Mouse (Mus musculus) heart, postnatal 0 days (tissue): Measurements from ENCODE around the gene Fam120a. TPM values are rescaled to one million over a fixed set of nuclear protein-coding genes. Genes with fewer than 3 reads are reported as not detected.

Experiments used
- ATAC-seq: fragments of 200-750 bp; cut with Nextera tagmentation; 2 replicates; pipeline ENCODE4 v1.8.0; 2017; ENCODE audit warnings: low read depth, moderate number of reproducible peaks, moderate library complexity; ENCODE audit not compliant: insufficient read depth
- DNase-seq: peaks from one replicate; pipeline ENCODE4 v3.0.0-alpha.2; 2016; ENCODE audit warnings: low spot score
- H3K27ac ChIP-seq: fragments of 300-500 bp; sonication (generic); 2 replicates; pipeline ENCODE4 v1.5.1; 2014; ENCODE audit warnings: low read depth, mild to moderate bottlenecking
- H3K27me3 ChIP-seq: fragments of 300-500 bp; sonication (generic); 2 replicates; pipeline ENCODE4 v1.6.1; 2014; ENCODE audit warnings: low read length, mixed read lengths; ENCODE audit not compliant: control insufficient read depth, insufficient read depth
- H3K36me3 ChIP-seq: fragments of 300-500 bp; sonication (generic); replicated peaks from 2 replicates; pipeline ENCODE4 v1.6.1; 2014; ENCODE audit warnings: low read length, mixed read lengths; ENCODE audit not compliant: control insufficient read depth, insufficient read depth
- H3K4me1 ChIP-seq: fragments of 300-500 bp; sonication (generic); 2 replicates; pipeline ENCODE4 v1.6.1; 2014; ENCODE audit warnings: antibody characterized with exemption; ENCODE audit not compliant: control insufficient read depth, insufficient read depth
- H3K4me2 ChIP-seq: fragments of 300-500 bp; sonication (generic); 2 replicates; pipeline ENCODE4 v1.6.1; 2014; ENCODE audit warnings: low read depth, mild to moderate bottlenecking, low read length, moderate library complexity
- H3K4me3 ChIP-seq: fragments of 300-500 bp; sonication (generic); 2 replicates; pipeline ENCODE4 v1.5.1; 2014; ENCODE audit warnings: low read depth, low read length
- H3K9ac ChIP-seq: fragments of 300-500 bp; sonication (generic); replicated peaks from 2 replicates; pipeline ENCODE4 v1.6.1; 2014; ENCODE audit warnings: low read depth, low read length, mixed read lengths
- H3K9me3 ChIP-seq: fragments of 300-500 bp; sonication (generic); replicated peaks from 2 replicates; pipeline ENCODE4 v1.6.1; 2016; ENCODE audit warnings: low read length; ENCODE audit not compliant: control insufficient read depth
- CTCF ChIP-seq: IDR thresholded peaks from 2 replicates; pipeline ENCODE4 v1.5.1; 2016; ENCODE audit warnings: antibody characterized with exemption, control low read depth, low read depth
- EP300 ChIP-seq: IDR thresholded peaks from 2 replicates; pipeline ENCODE4 v1.6.1; 2016; ENCODE audit warnings: antibody characterized with exemption, low read depth
- WGBS: fragments of 180-500 bp; shearing (Covaris S2); extraction: QIAGEN DNeasy Blood & Tissue Kit; methylation state at CpG from one replicate; pipeline ENCODE4 v1.1.7; 2014; 5-methylcytosine and 5-hydroxymethylcytosine counted together
- polyA plus RNA-seq: library from polyadenylated mRNA; unstranded; fragments of >200 nt; fragmentation: Nextera tagmentation; extraction: Ambion mirVana; gene quantifications from 2 replicates; pipeline ENCODE4 v1.2.1, GENCODE M21; 2015
- total RNA-seq: library from RNA; depleted of rRNA; stranded (reverse); fragments of >200 nt; gene quantifications from 2 replicates; pipeline ENCODE4 v1.2.3, GENCODE M21; 2014; ENCODE audit warnings: low replicate concordance

Fam120a gene
- total and polyA plus RNA-seq, 2 experiments from 2014 or later, result 13.4 to 112 TPM

- Histone ChIP-seq H3K4me1 (0 out of 2 replicates have a peak, but pooled peaks cover under 1% of the 10 kb centered on the region), H3K4me3 (no peak overlapping the region), H3K4me2 (no peak overlapping the region), H3K27ac (no peak overlapping the region), H3K36me3 (0 out of 2 replicates have a peak, but pooled peaks cover 7% of the 10 kb centered on the region), H3K27me3 (no peaks in the 10 kb centered on the region), H3K9me3 (no peaks in the 10 kb centered on the region), H3K9ac (no peak overlapping the region)
- DNase-seq (no peak), ATAC-seq (no peak)
- WGBS, result 69% methylated on average over 5 of the region's 5 CpGs
- TF ChIP-seq CTCF (no peak), EP300 (no peak)
Observed at GRCm38 (mm10) chr13:48971033-48971432, 3.2 kb upstream of the Fam120a start.

GRCm38 (mm10) chr13:48970566-48970965, 2.7 kb upstream of the Fam120a start:
- Histone ChIP-seq H3K27ac (no peak overlapping the region), H3K27me3 (no peaks in the 10 kb centered on the region), H3K9me3 (no peaks in the 10 kb centered on the region), H3K36me3 (0 out of 2 replicates have a peak, but pooled peaks cover 7% of the 10 kb centered on the region), H3K4me3 (no peak overlapping the region), H3K4me2 (no peak overlapping the region), H3K4me1 (0 out of 2 replicates have a peak, but pooled peaks cover 4% of the 10 kb centered on the region), H3K9ac (no peak overlapping the region)
- TF ChIP-seq EP300 (no peak), CTCF (no peak)
- ATAC-seq (no peak), DNase-seq (no peak)
- 85% methylated on average over 13 of the region's 13 CpGs for WGBS

- ATAC-seq, result no peak
- peak overlapping the region; percentile 99 for H3K27ac ChIP-seq
Observed at GRCm38 (mm10) chr13:48968750-48969088, 902 bp upstream of the Fam120a start.

GRCm38 (mm10) chr13:48966851-48967821, 681 bp downstream of the Fam120a start:
- WGBS, result under 1% methylated on average over 52 of the region's 58 CpGs
- H3K4me1 ChIP-seq, result 0 out of 2 replicates have a peak, but pooled peaks cover 8% of the 10 kb centered on the region
- DNase-seq (no peak), ATAC-seq (peak; percentile 3; the same call in 1 of the 2 replicates)
- H3K4me2 ChIP-seq, result peak overlapping the region; percentile 91
- peak overlapping the region; percentile 99 for H3K27ac ChIP-seq
- TF ChIP-seq EP300, result no peak
- TF ChIP-seq CTCF, result no peak
- no peaks in the 10 kb centered on the region for H3K9me3 ChIP-seq
- H3K9ac ChIP-seq, result peak overlapping the region; percentile 86
- H3K4me3 ChIP-seq, result peak overlapping the region; percentile 91
- peaks cover 5% of the 10 kb centered on the region; the same call in 1 of the 2 replicates for H3K36me3 ChIP-seq
- H3K27me3 ChIP-seq, result no peaks in the 10 kb centered on the region

More at GRCm38 (mm10) chr13:48968750-48969088, 902 bp upstream of the Fam120a start:
- Histone ChIP-seq H3K36me3 (peaks cover 10% of the 10 kb centered on the region; the same call in 1 of the 2 replicates), H3K4me1 (0 out of 2 replicates have a peak, but pooled peaks cover 4% of the 10 kb centered on the region), H3K4me2 (peak overlapping the region; percentile 91), H3K27me3 (no peaks in the 10 kb centered on the region), H3K9me3 (no peaks in the 10 kb centered on the region), H3K4me3 (peak overlapping the region; percentile 91), H3K9ac (peak overlapping the region; percentile 86)
- 7% methylated on average over 7 of the region's 7 CpGs for WGBS
- no peak for DNase-seq
- TF ChIP-seq CTCF (no peak), EP300 (no peak)

- no peaks in the 10 kb centered on the region for H3K9me3 ChIP-seq
- H3K27me3 ChIP-seq, result no peaks in the 10 kb centered on the region
- WGBS, result 5% methylated on average over 7 of the region's 7 CpGs
- peak overlapping the region; percentile 91 for H3K4me3 ChIP-seq
- peak overlapping the region; percentile 91 for H3K4me2 ChIP-seq
- H3K36me3 ChIP-seq, result peaks cover 4% of the 10 kb centered on the region; the same call in 1 of the 2 replicates
- TF ChIP-seq CTCF (peak; percentile 24), EP300 (no peak)
- DNase-seq, result peak; percentile 85
- H3K27ac ChIP-seq, result peak overlapping the region; percentile 99
- H3K9ac ChIP-seq, result peak overlapping the region; percentile 86
- H3K4me1 ChIP-seq, result peaks cover 19% of the 10 kb centered on the region
- peak; percentile 59 for ATAC-seq
Observed at GRCm38 (mm10) chr13:48965559-48966525, 2.0 kb downstream of the Fam120a start.
